Mouse (Mus musculus): ENCODE data around the gene Cdc16.
A peak's percentile ranks its signal among the peaks of the same experiment; 100 is the strongest.
"Not testable (repeated sequence)": the region's sequence is repeated elsewhere in the genome, so short reads cannot be mapped to it uniquely, and the experiment has no call there.

Cdc16 gene

GRCm38 (mm10) chr8:13756982-13757804 is at the start of gene Cdc16:
Gene Cdc16 (plus strand): TSS chr8:13757676.
- DNase-seq (ENCODE audit: low spot score in 2 of 2) = peak; percentile 78 to 80

- no peak for DNase-seq (ENCODE audit: low spot score in 2 of 2)
Observed at GRCm38 (mm10) chr8:13708514-13708913, 49.0 kb upstream of the Cdc16 start.

DNA sequence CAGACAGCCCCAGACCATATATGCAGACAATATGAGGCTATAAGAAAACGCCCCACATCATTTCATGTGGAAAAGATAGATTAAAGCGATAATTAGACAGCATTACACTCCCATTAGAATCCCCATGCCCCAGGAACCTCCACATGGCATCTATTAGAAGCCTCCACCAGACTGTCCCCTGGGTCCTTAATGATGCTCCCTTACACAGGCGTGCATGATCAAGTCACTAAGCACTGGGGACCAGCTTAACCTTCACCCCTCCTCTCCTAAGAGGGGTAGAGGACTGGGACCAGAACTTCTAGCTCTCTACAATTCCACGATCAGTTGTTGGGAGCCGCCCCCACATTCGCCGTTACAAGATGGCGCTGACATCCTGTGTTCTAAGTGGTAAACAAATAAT is 38.5 kb upstream of the Cdc16 start:
- DNase-seq (ENCODE audit: low spot score in 2 of 2) = no peak

DNA sequence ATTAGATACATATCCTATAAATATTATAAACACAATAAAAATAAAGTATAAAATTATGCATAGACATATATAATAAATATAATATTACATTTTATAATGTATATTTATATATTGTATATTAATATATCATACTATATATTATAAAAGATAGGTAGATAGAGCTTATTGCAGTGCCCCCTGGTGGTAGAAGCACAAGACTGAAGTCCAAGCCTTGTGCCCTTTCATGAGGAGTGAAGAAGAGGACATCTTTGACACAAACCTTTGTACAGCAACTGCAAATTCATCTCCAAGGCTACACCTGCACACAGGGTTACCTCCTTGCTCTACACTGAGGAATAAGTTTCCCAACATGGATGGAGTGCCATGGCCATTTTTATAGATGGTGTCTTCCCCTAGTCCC is 31.8 kb upstream of the Cdc16 start:
- peak in 1 of 2 experiments; percentile 54 for DNase-seq (ENCODE audit: low spot score in 2 of 2)

- DNase-seq (ENCODE audit: low spot score in 2 of 2) = no peak
Observed at GRCm38 (mm10) chr8:13727469-13728094, 29.9 kb upstream of the Cdc16 start.

- peak in 1 of 2 experiments; percentile 11 for DNase-seq (ENCODE audit: low spot score in 2 of 2)
Observed at GRCm38 (mm10) chr8:13740323-13740770, 17.1 kb upstream of the Cdc16 start.

DNA sequence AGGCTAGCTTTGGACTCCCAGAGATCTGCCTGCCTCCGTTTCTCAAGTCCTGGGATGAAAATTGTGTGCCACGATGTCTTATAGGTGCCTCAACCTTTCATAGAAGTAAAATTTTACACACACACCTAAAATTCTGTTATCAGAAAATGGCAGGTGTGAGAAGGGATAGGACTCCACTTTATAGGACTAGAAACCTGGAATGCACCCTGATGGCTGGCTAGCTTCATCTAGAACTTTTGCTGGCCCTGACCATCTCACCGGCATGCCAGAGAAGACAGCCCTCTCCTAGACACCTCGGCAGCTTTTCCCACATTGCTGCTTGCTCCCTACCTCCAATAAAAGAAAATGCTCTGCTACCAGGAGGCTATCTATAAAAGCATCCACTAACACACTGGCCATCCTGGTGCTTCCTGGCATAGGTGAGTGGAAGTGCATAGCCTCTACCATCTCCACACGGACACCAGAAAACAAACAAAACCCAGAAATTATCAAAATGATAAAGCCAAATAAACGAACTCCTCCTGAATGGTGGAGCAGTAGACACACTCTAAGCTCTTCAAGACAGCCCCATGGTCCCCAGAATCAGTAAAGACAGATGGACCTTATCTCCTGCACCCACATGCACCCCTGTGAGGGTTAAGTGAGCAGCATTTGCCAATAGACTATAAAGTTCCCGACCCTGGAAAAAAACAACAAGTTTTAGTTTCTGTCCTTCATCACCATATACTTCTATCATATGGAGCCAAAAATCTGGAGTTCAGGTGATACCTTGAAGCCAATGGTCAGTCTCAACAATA is 16.5 kb upstream of the Cdc16 start:
- peak; percentile 31 to 69 for DNase-seq (ENCODE audit: low spot score in 2 of 2)

GRCm38 (mm10) chr8:13746212-13746611 is 11.3 kb upstream of the Cdc16 start:
- DNase-seq (ENCODE audit: low spot score in 2 of 2) = not testable (repeated sequence)

DNA sequence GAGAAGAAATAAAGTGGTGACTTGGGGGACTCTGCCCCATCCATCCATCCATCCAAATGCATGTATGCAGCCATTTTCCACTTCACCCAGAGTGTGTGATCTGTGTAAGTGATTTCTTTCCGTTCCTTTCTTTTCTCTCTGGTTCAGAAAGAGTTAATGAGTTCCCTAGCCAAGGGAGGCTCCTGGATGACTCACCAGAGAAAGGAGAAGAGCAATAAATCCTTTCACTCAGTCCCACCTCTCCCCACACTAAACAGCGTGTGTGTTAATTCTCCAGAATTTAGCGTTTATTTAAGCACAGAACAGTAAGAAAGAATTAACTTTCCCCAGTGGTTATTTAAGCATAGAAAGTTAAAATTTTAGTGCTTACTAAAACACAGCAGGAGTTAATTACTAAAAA is 9.8 kb upstream of the Cdc16 start:
- no peak for DNase-seq (ENCODE audit: low spot score in 2 of 2)

GRCm38 (mm10) chr8:13753680-13754079 is 3.8 kb upstream of the Cdc16 start:
- DNase-seq (ENCODE audit: low spot score in 2 of 2) = peak; percentile 51 to 68

DNA sequence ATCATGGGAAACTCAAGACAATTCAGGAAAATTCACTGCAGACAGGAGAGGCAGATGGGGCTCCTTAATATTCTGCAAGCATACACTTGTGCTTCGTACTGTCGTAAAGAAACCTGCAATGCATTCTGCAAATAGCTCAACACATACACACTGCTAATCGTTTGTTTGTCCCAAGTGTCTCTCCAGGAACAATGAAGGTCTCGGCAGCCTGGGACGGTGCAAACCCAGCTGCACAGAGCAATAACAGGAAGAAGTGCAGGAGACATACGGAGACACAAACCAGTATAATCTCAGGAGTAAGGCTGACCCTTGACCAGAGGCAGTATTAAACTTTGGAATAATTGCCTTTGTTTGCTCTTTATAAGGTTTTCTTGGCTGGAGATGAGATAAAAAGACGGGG is 996 bp upstream of the Cdc16 start:
- DNase-seq (ENCODE audit: low spot score in 2 of 2) = no peak

- DNase-seq (ENCODE audit: low spot score in 2 of 2) = peak; percentile 43 to 64
Observed at GRCm38 (mm10) chr8:13757805-13758727, 590 bp downstream of the Cdc16 start.

DNA sequence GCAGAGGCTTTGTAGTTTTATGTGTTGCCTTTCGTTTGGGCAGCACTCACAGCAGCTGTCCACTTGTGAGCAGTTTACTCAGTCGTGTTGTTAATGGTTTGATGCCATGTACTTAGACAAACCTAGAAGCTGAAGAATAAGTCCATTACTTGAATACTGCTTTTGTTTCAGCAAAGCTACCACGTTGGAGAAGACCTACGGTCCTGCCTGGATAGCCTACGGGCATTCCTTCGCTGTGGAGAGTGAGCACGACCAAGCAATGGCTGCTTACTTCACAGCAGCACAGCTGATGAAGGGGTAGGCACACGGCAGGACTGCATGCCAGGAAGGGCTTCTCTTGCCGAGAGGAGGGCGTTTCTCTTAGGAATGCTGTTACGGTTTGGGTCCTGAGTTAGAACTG is 11.7 kb downstream of the Cdc16 start:
- DNase-seq (ENCODE audit: low spot score in 2 of 2) = no peak

- no peak for DNase-seq (ENCODE audit: low spot score in 2 of 2)
Observed at GRCm38 (mm10) chr8:13780536-13780935, 23.1 kb downstream of the Cdc16 start.

DNA sequence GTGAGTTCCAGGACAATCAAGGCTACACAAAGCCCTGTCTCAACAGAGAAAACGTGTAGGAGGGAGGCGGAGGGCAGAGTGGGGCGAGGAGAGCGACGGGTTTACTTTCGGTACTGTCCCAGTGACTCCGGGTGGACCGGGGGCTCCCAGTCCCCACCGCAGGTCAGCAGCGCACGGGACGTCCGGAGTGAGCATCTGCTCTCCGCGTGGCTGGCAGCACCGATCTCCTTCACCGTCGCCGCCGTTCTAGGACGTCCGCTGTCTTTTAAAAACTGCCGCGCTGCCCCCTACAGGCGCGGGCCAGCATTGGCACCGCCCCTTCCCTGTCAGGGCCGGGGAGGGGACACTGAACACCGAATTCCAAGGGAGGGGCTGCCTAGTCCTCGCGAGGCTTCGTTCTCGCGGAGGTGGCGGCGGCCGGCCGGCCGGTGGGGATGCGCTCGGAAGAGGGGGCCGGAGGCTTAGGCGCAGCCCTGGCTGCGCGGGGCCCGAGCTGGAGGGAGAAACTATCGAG is 27.8 kb downstream of the Cdc16 start, which contains the start of gene Upf3a:
Gene Upf3a, plus strand, starts transcription at position 366 of the 514 bp plus-strand sequence.
- DNase-seq (ENCODE audit: low spot score in 2 of 2) = peak; percentile 92 to 93

- DNase-seq (ENCODE audit: low spot score in 2 of 2) = peak; percentile 93 to 95
Observed at GRCm38 (mm10) chr8:13785764-13786299, 28.4 kb downstream of the Cdc16 start.

- no peak for DNase-seq (ENCODE audit: low spot score in 2 of 2)
Observed at GRCm38 (mm10) chr8:13789606-13790005, 32.1 kb downstream of the Cdc16 start.

DNA sequence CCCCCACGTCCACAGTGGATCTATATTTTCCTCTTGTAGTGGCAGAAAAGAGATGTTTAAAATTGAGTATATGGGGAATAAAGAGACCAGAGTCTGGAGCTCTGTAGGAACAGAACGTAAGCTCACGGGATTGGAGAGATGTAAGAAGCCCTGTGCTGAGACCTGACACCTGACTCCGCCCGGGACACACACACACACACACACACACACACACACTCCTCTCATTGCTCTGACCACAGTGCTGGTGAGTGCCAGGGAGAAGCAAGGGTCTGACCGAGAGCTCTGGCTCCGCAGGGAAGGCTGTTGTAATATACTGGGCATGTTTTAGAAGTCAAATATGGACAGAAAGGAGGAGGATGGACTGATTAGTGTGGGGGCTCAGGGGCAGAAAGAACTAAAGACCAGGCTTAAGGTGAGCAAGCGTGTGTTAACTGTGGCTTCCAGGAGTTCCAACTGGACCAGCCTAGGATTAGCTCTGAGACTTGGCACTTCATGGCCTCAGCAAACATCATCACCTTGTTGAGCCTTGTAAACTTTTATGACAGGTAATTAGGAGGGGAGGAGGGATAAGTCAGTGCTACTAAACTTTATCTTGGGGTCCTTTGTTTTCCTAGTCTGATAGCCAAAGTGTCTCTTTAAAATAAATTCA is 35.7 kb downstream of the Cdc16 start:
- no peak for DNase-seq (ENCODE audit: low spot score in 2 of 2)

GRCm38 (mm10) chr8:13793746-13794101 is 36.2 kb downstream of the Cdc16 start:
- DNase-seq (ENCODE audit: low spot score in 2 of 2) = no peak

DNA sequence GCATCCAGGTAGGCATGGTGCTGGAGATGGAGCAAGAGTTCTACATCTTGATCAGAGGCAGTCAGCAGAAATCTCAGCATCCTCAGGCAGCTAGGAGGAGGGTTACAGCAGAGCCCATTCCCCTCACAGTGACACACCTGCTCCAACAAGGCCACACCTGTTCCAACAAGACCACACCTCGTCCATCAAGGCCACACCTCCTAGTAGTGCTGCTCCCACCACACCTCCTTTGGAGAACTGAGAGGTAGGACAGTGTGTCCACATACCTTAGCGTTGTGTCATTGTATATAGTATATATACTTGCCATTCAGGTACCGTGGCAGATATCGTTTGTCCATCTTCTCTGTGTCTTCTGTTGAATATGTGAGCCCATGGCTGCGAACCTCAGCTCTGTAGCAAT is 40.2 kb downstream of the Cdc16 start:
- DNase-seq (ENCODE audit: low spot score in 2 of 2) = no peak
